Mouse (Mus musculus) liver, embryonic 14.5 days (tissue): ENCODE results near the gene Igf1.

Source experiments
- CTCF ChIP-seq: IDR thresholded peaks from 2 replicates; pipeline ENCODE4 v1.5.1; 2016; ENCODE audit warnings: antibody characterized with exemption, low read depth, control low read depth
- EP300 ChIP-seq: IDR thresholded peaks from 2 replicates; pipeline ENCODE4 v1.6.1; 2016; ENCODE audit warnings: antibody characterized with exemption, low read depth

- TF ChIP-seq EP300 (no peak), CTCF (no peak)
Measured at GRCm38 (mm10) chr10:87889850-87890249, 31.8 kb downstream of the Igf1 start.
